Mouse (Mus musculus): Measurements from ENCODE around the gene Clcf1. TPM values are rescaled to one million over a fixed set of nuclear protein-coding genes. Genes with fewer than 3 reads are reported as not detected.

The Clcf1 gene
- polyA plus RNA-seq, 1 experiment from 2014 or later: 8.6 TPM

DNA sequence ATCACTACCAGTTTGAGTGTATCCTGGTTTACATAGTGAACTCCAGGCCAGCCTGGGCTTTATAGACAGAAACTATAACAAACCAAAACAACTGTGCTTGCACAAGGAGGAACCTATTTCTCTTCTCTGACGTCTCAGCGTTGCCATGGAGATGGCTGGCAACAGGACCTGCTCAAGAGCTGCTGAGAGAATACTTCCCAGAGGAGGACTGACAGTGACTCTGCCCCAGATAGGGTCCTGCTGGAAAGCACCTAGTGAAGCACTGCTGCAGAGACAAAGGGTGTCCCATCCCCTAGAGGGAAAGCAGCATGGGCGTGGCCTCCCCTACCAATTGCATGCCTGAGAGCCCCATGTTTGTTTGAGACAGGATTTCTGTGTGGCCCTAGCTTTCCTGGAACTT, 32.1 kb upstream of the Clcf1 start:
- no peak overlapping the region for H3K4me3 ChIP-seq (replicated peaks)
- 50% methylated on average over 3 of the region's 3 CpGs for WGBS
- H3K27ac ChIP-seq: no peak overlapping the region
- no peak overlapping the region for H3K4me2 ChIP-seq
- no peaks in the 10 kb centered on the region for H3K9me3 ChIP-seq
- peaks cover 13% of the 10 kb centered on the region for H3K4me1 ChIP-seq (replicated peaks)
- H3K27me3 ChIP-seq: no peaks in the 10 kb centered on the region
- H3K36me3 ChIP-seq: no peaks in the 10 kb centered on the region
- H3K9ac ChIP-seq (replicated peaks): no peak overlapping the region
- ATAC-seq (ENCODE audit: insufficient number of reproducible peaks, insufficient read depth, low FRiP score, low TSS enrichment, low read depth): no peak

DNA sequence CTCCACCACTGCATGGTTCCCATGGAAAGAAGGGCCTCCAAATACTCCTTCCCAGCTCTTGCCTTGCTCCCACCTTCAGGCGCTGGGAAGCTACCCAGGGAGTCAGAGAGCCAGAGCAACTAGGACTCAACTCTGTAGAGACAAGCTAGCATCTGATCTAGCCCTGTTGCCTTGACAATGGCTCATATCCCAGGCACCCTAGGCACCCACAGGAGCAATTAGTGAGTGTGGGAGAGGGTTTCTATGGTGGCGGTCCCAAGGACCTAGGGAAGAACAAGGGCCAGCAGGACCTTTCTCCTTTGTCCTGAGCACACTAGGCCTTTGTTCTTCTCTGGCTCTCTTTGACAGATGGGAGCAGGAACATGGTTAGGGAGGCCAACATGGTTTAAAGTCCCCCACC, 30.3 kb upstream of the Clcf1 start:
- no peaks in the 10 kb centered on the region for H3K27me3 ChIP-seq
- H3K4me1 ChIP-seq (replicated peaks): peaks cover 13% of the 10 kb centered on the region
- no peak overlapping the region for H3K27ac ChIP-seq
- H3K9me3 ChIP-seq: no peaks in the 10 kb centered on the region
- WGBS: 87% methylated on average over 2 of the region's 2 CpGs
- H3K36me3 ChIP-seq: no peaks in the 10 kb centered on the region
- no peak overlapping the region for H3K4me3 ChIP-seq (replicated peaks)
- H3K4me2 ChIP-seq: no peak overlapping the region
- no peak overlapping the region for H3K9ac ChIP-seq (replicated peaks)
- ATAC-seq (ENCODE audit: insufficient number of reproducible peaks, insufficient read depth, low FRiP score, low TSS enrichment, low read depth): no peak

DNA sequence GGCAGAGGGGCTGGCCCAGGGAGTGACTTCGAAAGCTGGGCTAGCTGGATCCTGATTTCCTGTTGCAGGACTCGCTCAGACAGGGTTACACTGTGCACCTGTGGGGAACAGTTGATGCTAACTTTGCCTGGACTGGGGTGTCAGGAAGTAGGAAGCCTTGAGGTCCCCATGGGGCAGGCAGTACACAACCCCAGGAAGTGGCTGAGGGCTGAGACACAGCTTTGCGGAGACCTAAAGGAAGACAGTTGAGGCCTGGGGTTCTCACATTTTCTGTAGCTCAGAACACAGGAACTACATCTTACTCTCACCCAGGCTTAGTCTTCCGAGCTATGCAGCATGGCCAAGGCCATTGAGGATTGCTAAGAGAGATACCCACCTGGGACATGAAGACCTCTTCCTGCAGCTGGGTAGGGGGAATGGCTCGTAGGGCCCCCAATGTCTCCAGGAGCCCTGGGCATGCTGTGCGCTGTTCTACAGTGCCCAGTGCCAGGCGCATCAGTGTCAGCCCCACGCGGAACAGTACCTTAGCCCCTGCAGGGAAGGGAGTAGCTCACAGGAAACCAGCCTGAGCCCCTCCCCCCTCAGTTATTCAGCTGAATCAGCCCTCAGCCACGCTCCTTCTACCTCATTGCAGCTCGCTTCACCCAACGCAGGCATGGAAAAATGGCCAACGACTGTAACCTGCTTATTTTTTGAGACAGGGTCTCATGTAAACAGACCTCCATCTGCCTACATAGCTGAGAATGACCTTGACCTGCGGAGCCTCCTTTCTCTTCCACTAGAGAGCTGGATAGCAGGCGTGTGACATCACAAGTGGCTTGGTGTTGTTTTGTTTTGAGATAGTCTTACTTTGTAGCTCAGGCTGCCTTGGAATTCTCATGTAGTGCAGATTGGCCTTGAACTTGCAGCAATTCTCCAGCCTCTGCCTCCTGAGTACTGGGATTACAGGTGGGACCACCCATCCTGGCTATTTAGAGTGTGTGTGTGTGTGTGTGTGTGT, 28.8 kb upstream of the Clcf1 start:
- H3K9me3 ChIP-seq: no peaks in the 10 kb centered on the region
- H3K27ac ChIP-seq: peak overlapping the region; percentile 35
- H3K4me2 ChIP-seq: no peak overlapping the region
- no peaks in the 10 kb centered on the region for H3K36me3 ChIP-seq
- WGBS: 68% methylated on average over 15 of the region's 15 CpGs
- H3K4me3 ChIP-seq (replicated peaks): no peak overlapping the region
- peak overlapping the region; percentile 40 for H3K9ac ChIP-seq (replicated peaks)
- H3K4me1 ChIP-seq (replicated peaks): peaks cover 13% of the 10 kb centered on the region
- no peaks in the 10 kb centered on the region for H3K27me3 ChIP-seq
- ATAC-seq (ENCODE audit: insufficient number of reproducible peaks, insufficient read depth, low FRiP score, low TSS enrichment, low read depth): no peak

DNA sequence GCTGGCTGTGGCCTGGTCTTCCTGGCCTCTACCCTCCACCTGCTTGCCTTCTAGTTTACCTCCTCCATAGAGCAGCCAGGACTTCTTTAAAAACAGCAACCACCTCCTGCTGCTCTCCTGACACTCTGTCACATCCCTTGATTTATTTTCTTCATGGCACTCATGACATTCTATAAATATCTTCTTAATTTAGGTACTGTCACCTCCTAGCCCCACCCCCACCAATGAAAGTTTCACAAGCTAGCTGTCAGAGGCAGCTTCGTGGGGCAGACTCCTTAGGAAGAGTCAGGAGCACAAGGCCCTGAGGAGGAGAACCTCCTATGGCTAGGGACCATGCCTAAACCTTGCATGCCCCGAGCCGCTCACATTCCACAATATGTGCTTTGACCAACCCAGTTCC, 26.7 kb upstream of the Clcf1 start:
- H3K36me3 ChIP-seq: no peaks in the 10 kb centered on the region
- no peak overlapping the region for H3K27ac ChIP-seq
- no peaks in the 10 kb centered on the region for H3K27me3 ChIP-seq
- peaks cover 22% of the 10 kb centered on the region for H3K4me1 ChIP-seq (replicated peaks)
- no peak overlapping the region for H3K4me3 ChIP-seq (replicated peaks)
- no peak for ATAC-seq (ENCODE audit: insufficient number of reproducible peaks, insufficient read depth, low FRiP score, low TSS enrichment, low read depth)
- no peak overlapping the region for H3K9ac ChIP-seq (replicated peaks)
- no peak overlapping the region for H3K4me2 ChIP-seq
- WGBS: 63% methylated on average over 3 of the region's 3 CpGs
- H3K9me3 ChIP-seq: no peaks in the 10 kb centered on the region

DNA sequence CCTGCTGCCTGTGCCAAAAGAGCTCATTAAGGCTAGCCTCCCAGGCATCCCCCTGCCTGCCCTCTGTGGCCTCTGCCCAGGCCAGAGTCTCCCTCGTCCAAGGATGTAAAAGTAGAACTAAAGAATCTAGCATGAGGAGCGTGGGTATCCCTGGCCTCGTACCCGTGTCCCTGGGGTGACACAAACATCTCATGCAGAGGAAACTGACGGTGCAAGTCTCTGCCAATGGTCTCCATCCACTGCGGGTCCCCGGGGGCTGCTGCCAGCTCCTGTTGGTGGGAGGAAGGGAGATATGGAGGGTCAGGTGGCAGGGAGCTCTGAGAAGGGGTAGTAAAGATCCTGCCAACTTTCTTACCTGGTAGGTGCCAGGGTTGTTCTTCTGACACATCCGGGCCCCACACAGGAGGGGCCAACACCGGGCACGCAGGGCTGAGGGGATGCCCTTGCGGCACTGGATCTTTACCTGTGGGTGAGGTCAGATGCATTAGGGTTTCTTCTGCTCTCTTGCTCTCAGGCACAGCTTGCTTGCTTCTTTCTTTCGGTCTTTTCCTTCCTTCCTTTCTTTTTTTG, 24.9 kb upstream of the Clcf1 start:
- Histone ChIP-seq H3K36me3 (peaks cover 11% of the 10 kb centered on the region), H3K4me2 (no peak overlapping the region), H3K4me3 (replicated peaks) (no peak overlapping the region), H3K27ac (no peak overlapping the region), H3K4me1 (replicated peaks) (peaks cover 38% of the 10 kb centered on the region), H3K27me3 (no peaks in the 10 kb centered on the region), H3K9ac (replicated peaks) (no peak overlapping the region), H3K9me3 (no peaks in the 10 kb centered on the region)
- 88% methylated on average over 12 of the region's 12 CpGs for WGBS
- ATAC-seq (ENCODE audit: insufficient number of reproducible peaks, insufficient read depth, low FRiP score, low TSS enrichment, low read depth): no peak

DNA sequence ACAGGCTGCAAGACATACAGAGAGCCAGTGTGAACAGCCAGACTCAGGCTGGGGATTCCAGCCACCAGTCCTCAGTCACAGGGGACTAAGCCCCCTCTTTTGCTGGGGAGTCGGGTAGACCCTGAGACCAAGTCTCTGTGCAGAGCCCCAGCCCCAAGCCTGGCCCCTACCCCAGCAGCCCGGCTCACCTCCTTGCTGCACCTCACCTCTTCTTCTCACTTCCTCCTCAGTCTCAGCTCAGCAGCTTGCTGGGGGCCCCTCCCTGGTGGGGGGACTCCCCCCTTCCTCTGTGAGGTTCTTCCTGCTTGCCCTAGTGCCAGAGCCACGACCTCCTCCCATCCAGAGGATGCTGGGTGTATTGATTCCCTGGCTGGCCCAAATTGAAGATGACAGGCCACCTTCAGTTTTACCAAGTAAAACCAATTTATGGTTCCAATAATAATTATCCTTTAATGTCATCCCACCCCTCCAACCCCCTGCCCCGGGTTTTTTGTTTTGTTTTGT, 23.2 kb upstream of the Clcf1 start, which contains the start of gene Tbc1d10c:
TSS of gene Tbc1d10c (minus strand) at position 454 of the 504 bp plus-strand sequence.
- Histone ChIP-seq H3K27ac (peak within 1 kb of the TSS; percentile 94), H3K36me3 (peaks cover 28% of the 10 kb centered on the region), H3K4me3 (replicated peaks) (peak within 1 kb of the TSS; percentile 97), H3K27me3 (no peaks in the 10 kb centered on the region), H3K4me1 (replicated peaks) (peaks cover 28% of the 10 kb centered on the region), H3K9me3 (no peaks in the 10 kb centered on the region), H3K4me2 (peak within 1 kb of the TSS; percentile 94), H3K9ac (replicated peaks) (peak within 1 kb of the TSS; percentile 93)
- WGBS: 55% methylated on average over 4 of the region's 4 CpGs
- no peak for ATAC-seq (ENCODE audit: insufficient number of reproducible peaks, insufficient read depth, low FRiP score, low TSS enrichment, low read depth)

DNA sequence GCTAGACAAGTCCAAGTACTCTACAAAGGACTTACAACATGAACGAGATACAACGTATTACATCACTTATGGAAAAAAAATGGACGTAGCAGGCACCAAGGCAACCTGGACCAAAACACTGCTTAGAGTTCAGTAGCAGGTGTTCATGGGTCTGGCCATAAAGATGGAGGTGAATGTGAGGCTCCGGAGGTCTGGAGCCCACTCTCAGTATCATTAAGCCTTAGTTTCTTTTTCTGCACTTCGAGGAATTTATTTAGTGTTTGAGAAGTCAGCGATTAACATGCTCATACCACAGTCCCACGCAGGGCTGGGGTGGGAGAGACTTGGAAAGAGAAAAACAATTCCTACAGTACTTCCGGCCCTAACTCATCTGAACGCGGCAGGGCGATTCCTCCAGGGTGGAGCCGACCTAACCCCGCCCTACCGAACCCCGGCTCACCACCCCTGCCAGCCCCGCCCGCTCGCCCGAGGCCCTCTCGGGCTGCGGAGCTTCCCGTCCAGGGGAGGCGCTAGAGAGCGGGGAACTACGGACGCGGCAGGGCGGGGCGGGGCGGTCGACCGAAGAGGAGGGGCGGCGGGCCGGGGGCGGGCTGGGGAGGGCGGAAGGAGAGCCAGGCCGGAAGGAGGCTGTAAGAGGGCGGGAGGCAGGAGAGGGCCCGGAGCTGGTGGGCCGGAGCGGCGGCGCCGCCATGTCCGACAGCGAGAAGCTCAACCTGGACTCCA, 22.3 kb upstream of the Clcf1 start, which contains the start of gene Ppp1ca:
TSS of gene Ppp1ca (plus strand) at position 538 of the 723 bp plus-strand sequence.
- Histone ChIP-seq H3K4me3 (replicated peaks) (peak within 1 kb of the TSS; percentile 97), H3K9me3 (no peaks in the 10 kb centered on the region), H3K4me2 (peak within 1 kb of the TSS; percentile 94), H3K9ac (replicated peaks) (peak within 1 kb of the TSS; percentile 93), H3K27me3 (no peaks in the 10 kb centered on the region), H3K27ac (peak within 1 kb of the TSS; percentile 94), H3K4me1 (replicated peaks) (peaks cover 35% of the 10 kb centered on the region), H3K36me3 (peaks cover 36% of the 10 kb centered on the region)
- WGBS: 5% methylated on average over 40 of the region's 47 CpGs
- ATAC-seq (ENCODE audit: insufficient number of reproducible peaks, insufficient read depth, low FRiP score, low TSS enrichment, low read depth): peak; percentile 90

DNA sequence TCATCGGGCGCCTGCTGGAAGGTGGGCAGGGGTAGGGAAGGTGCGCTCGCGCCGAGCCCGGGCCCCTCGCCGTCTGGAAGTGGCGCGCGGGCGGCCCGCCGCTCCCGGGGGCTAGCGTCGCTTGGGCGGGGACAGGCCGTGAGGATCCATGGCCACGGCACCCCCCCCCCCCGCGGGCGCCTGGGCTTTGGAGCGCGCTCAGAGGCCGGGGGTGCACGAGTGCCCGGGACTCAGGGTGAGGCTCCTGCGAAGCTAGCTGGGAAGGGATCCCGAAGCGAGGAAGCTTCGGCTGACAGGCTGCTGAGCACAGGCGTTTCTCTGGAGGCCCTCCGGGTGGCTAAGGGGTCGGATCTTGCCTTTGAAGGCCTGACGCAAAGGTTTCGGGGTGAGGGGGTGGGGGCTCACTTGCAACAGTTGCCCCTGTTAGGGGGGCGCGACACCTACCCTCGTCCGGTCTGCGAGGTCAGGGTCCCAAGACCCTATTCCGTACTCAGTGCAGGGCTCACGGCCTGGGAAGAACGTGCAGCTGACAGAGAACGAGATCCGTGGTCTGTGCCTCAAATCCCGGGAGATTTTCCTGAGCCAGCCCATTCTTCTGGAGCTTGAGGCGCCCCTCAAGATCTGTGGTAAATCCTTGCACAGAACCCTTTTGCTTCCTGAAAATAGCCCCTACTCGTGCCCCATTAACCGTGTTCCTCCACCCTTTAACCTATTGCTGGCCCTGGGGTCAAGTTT, 21.6 kb upstream of the Clcf1 start:
- no peaks in the 10 kb centered on the region for H3K9me3 ChIP-seq
- peaks cover 39% of the 10 kb centered on the region for H3K4me1 ChIP-seq (replicated peaks)
- peak; percentile 26 for ATAC-seq (ENCODE audit: insufficient number of reproducible peaks, insufficient read depth, low FRiP score, low TSS enrichment, low read depth)

DNA sequence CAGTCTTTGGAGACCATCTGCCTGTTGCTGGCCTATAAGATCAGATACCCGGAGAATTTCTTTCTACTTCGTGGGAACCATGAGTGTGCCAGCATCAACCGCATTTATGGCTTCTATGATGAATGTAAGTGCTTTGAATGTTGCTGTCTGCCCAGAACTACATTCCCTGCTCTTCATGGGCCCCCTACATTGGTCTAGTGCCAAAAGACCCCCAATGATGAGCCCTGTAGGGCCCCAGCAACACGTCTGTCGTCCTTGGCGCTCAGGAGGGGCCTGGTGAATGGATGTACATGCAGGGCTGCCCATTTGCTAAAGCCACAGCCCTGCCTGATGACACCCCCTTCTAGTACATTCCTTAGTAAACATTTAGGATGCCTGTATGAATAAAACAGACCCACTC, 20.9 kb upstream of the Clcf1 start:
- no peak overlapping the region; the same call in 1 of the 2 replicates for H3K27ac ChIP-seq

More for the DNA sequence above, 21.6 kb upstream of the Clcf1 start:
- peak overlapping the region; percentile 97 for H3K4me3 ChIP-seq (replicated peaks)
- H3K36me3 ChIP-seq: peaks cover 44% of the 10 kb centered on the region
- peak overlapping the region; percentile 94 for H3K27ac ChIP-seq
- no peaks in the 10 kb centered on the region for H3K27me3 ChIP-seq
- peak overlapping the region; percentile 93 for H3K9ac ChIP-seq (replicated peaks)
- peak overlapping the region; percentile 94 for H3K4me2 ChIP-seq
- under 1% methylated on average over 52 of the region's 52 CpGs for WGBS

DNA sequence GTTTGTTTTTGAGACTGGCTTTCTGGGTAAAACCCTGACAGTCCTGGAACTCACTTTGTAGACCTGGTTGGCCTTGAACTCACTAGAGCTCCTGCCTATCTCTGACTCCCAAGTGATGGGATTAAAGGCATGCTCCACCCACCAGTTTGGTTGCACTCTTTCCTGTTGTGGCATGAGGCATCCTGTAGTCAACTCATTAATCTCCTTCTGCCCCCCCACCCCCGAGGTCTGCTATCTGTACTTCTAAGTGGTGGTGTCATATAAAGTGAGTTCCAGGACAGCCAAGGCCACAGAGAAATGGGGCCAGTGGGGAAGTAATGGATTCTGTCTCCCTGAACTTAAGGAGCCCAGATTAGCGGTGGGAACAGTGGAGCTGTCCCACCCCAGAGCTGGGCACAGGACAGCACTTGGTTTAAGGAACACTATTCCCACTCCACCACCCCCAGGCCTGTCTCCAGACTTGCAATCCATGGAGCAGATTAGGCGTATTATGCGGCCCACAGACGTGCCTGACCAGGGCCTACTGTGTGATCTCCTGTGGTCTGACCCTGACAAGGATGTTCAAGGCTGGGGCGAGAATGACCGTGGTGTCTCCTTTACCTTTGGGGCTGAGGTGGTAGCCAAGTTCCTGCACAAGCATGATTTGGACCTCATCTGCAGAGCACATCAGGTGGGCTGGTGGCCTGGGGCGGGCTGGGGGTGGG, 19.9 kb upstream of the Clcf1 start:
- H3K4me3 ChIP-seq (replicated peaks): no peak overlapping the region; the same call in 1 of the 2 replicates
- no peak overlapping the region for H3K4me2 ChIP-seq
- H3K9ac ChIP-seq (replicated peaks): no peak overlapping the region
- peaks cover 39% of the 10 kb centered on the region for H3K4me1 ChIP-seq (replicated peaks)
- H3K9me3 ChIP-seq: no peaks in the 10 kb centered on the region
- peaks cover 61% of the 10 kb centered on the region for H3K36me3 ChIP-seq
- no peak overlapping the region for H3K27ac ChIP-seq
- no peak for ATAC-seq (ENCODE audit: insufficient number of reproducible peaks, insufficient read depth, low FRiP score, low TSS enrichment, low read depth)
- 85% methylated on average over 8 of the region's 8 CpGs for WGBS
- no peaks in the 10 kb centered on the region for H3K27me3 ChIP-seq

More for the DNA sequence above, 20.9 kb upstream of the Clcf1 start:
- peaks cover 51% of the 10 kb centered on the region for H3K36me3 ChIP-seq
- 59% methylated on average over 6 of the region's 6 CpGs for WGBS
- no peaks in the 10 kb centered on the region for H3K27me3 ChIP-seq
- H3K9me3 ChIP-seq: no peaks in the 10 kb centered on the region
- H3K4me2 ChIP-seq: peak overlapping the region; percentile 94
- peak overlapping the region; percentile 93 for H3K9ac ChIP-seq (replicated peaks)
- H3K4me1 ChIP-seq (replicated peaks): peaks cover 39% of the 10 kb centered on the region
- ATAC-seq (ENCODE audit: insufficient number of reproducible peaks, insufficient read depth, low FRiP score, low TSS enrichment, low read depth): no peak
- H3K4me3 ChIP-seq (replicated peaks): peak overlapping the region; percentile 97
